Mouse (Mus musculus): ENCODE results near the gene Nav1. TPM values are rescaled to one million over a fixed set of nuclear protein-coding genes. Genes with fewer than 3 reads are reported as not detected.

Nav1 gene
- polyA plus RNA-seq, 2 experiments = 14.4 to 26.8 TPM

- Histone ChIP-seq H3K4me1 (ENCODE audit: control insufficient read depth, insufficient read depth, low read length) (peaks cover 62% of the 10 kb centered on the region), H3K9me3 (ENCODE audit: control insufficient read depth, low read length) (no peaks in the 10 kb centered on the region)
Measured at GRCm38 (mm10) chr1:135513464-135513863, 93.6 kb downstream of the Nav1 start.

GRCm38 (mm10) chr1:135510346-135510977, 96.6 kb downstream of the Nav1 start:
- no peaks in the 10 kb centered on the region for H3K27me3 ChIP-seq (ENCODE audit: control insufficient read depth, insufficient read depth, low read length)
- no peaks in the 10 kb centered on the region for H3K9me3 ChIP-seq (ENCODE audit: control insufficient read depth, low read length)
- no peaks in the 10 kb centered on the region for H3K36me3 ChIP-seq (ENCODE audit: control insufficient read depth, insufficient read depth, low read length)
- peak overlapping the region; percentile 45 for H3K4me3 ChIP-seq (replicated peaks; ENCODE audit: low read length)
- peaks cover 58% of the 10 kb centered on the region for H3K4me1 ChIP-seq (ENCODE audit: control insufficient read depth, insufficient read depth, low read length)
- DNase-seq (ENCODE audit: low spot score) (peak; percentile 73), ATAC-seq (ENCODE audit: low FRiP score, low read depth) (0 out of 2 replicates have a peak, but pooled peaks have one; percentile 42)
- H3K27ac ChIP-seq (replicated peaks; ENCODE audit: low read depth, low read length) = no peak overlapping the region
- no peak for TF ChIP-seq POLR2A (IDR thresholded peaks at IDR 0.05; ENCODE audit: borderline replicate concordance, extremely low read depth, insufficient read depth, insufficient read length)
- peak overlapping the region; percentile 61 for H3K9ac ChIP-seq (ENCODE audit: low read depth, low read length, severe bottlenecking)
- peak overlapping the region; percentile 91 for H3K4me2 ChIP-seq (replicated peaks; ENCODE audit: low read depth, low read length, severe bottlenecking)
- WGBS = 2% methylated on average over 30 of the region's 30 CpGs

More at GRCm38 (mm10) chr1:135513464-135513863, 93.6 kb downstream of the Nav1 start:
- Histone ChIP-seq H3K9ac (ENCODE audit: low read depth, low read length, severe bottlenecking) (no peak overlapping the region), H3K27me3 (ENCODE audit: control insufficient read depth, insufficient read depth, low read length) (no peaks in the 10 kb centered on the region), H3K36me3 (ENCODE audit: control insufficient read depth, insufficient read depth, low read length) (no peaks in the 10 kb centered on the region), H3K4me3 (replicated peaks; ENCODE audit: low read length) (no peak overlapping the region), H3K4me2 (replicated peaks; ENCODE audit: low read depth, low read length, severe bottlenecking) (no peak overlapping the region), H3K27ac (replicated peaks; ENCODE audit: low read depth, low read length) (no peak overlapping the region)
- WGBS = 51% methylated on average over 5 of the region's 5 CpGs
- no peak for TF ChIP-seq POLR2A (IDR thresholded peaks at IDR 0.05; ENCODE audit: borderline replicate concordance, extremely low read depth, insufficient read depth, insufficient read length)
- DNase-seq (ENCODE audit: low spot score) (no peak), ATAC-seq (ENCODE audit: low FRiP score, low read depth) (no peak)

GRCm38 (mm10) chr1:135509145-135510084, 97.7 kb downstream of the Nav1 start:
- peak overlapping the region; percentile 61 for H3K9ac ChIP-seq (ENCODE audit: low read depth, low read length, severe bottlenecking)
- H3K4me3 ChIP-seq (replicated peaks; ENCODE audit: low read length) = peak overlapping the region; percentile 45
- H3K4me1 ChIP-seq (ENCODE audit: control insufficient read depth, insufficient read depth, low read length) = peaks cover 49% of the 10 kb centered on the region
- H3K4me2 ChIP-seq (replicated peaks; ENCODE audit: low read depth, low read length, severe bottlenecking) = peak overlapping the region; percentile 91
- no peak for ATAC-seq (ENCODE audit: low FRiP score, low read depth)
- 11% methylated on average over 16 of the region's 16 CpGs for WGBS
- H3K36me3 ChIP-seq (ENCODE audit: control insufficient read depth, insufficient read depth, low read length) = no peaks in the 10 kb centered on the region
- H3K27ac ChIP-seq (replicated peaks; ENCODE audit: low read depth, low read length) = no peak overlapping the region
- TF ChIP-seq POLR2A (IDR thresholded peaks at IDR 0.05; ENCODE audit: borderline replicate concordance, extremely low read depth, insufficient read depth, insufficient read length) = no peak
- no peaks in the 10 kb centered on the region for H3K27me3 ChIP-seq (ENCODE audit: control insufficient read depth, insufficient read depth, low read length)
- no peaks in the 10 kb centered on the region for H3K9me3 ChIP-seq (ENCODE audit: control insufficient read depth, low read length)
- no peak for DNase-seq (ENCODE audit: low spot score)

GRCm38 (mm10) chr1:135508349-135508634, 98.8 kb downstream of the Nav1 start:
- Histone ChIP-seq H3K9me3 (ENCODE audit: control insufficient read depth, low read length) (no peaks in the 10 kb centered on the region), H3K27ac (replicated peaks; ENCODE audit: low read depth, low read length) (no peak overlapping the region), H3K9ac (ENCODE audit: low read depth, low read length, severe bottlenecking) (no peak overlapping the region), H3K36me3 (ENCODE audit: control insufficient read depth, insufficient read depth, low read length) (no peaks in the 10 kb centered on the region), H3K27me3 (ENCODE audit: control insufficient read depth, insufficient read depth, low read length) (no peaks in the 10 kb centered on the region), H3K4me1 (ENCODE audit: control insufficient read depth, insufficient read depth, low read length) (peaks cover 44% of the 10 kb centered on the region), H3K4me3 (replicated peaks; ENCODE audit: low read length) (peak overlapping the region; percentile 10; the same call in 1 of the 2 replicates), H3K4me2 (replicated peaks; ENCODE audit: low read depth, low read length, severe bottlenecking) (peak overlapping the region; percentile 91)
- TF ChIP-seq POLR2A (IDR thresholded peaks at IDR 0.05; ENCODE audit: borderline replicate concordance, extremely low read depth, insufficient read depth, insufficient read length) = no peak
- ATAC-seq (ENCODE audit: low FRiP score, low read depth) (peak; percentile 80), DNase-seq (ENCODE audit: low spot score) (peak; percentile 73)
- 4% methylated on average over 3 of the region's 3 CpGs for WGBS

- Histone ChIP-seq H3K4me2 (replicated peaks; ENCODE audit: low read depth, low read length, severe bottlenecking) (peak overlapping the region; percentile 91), H3K9ac (ENCODE audit: low read depth, low read length, severe bottlenecking) (no peak overlapping the region), H3K27me3 (ENCODE audit: control insufficient read depth, insufficient read depth, low read length) (no peaks in the 10 kb centered on the region), H3K27ac (replicated peaks; ENCODE audit: low read depth, low read length) (no peak overlapping the region), H3K36me3 (ENCODE audit: control insufficient read depth, insufficient read depth, low read length) (no peaks in the 10 kb centered on the region), H3K4me1 (ENCODE audit: control insufficient read depth, insufficient read depth, low read length) (peaks cover 39% of the 10 kb centered on the region), H3K4me3 (replicated peaks; ENCODE audit: low read length) (peak overlapping the region; percentile 10; the same call in 1 of the 2 replicates), H3K9me3 (ENCODE audit: control insufficient read depth, low read length) (no peaks in the 10 kb centered on the region)
- 9% methylated on average over 14 of the region's 14 CpGs for WGBS
- no peak for ATAC-seq (ENCODE audit: low FRiP score, low read depth)
- no peak for DNase-seq (ENCODE audit: low spot score)
- no peak for TF ChIP-seq POLR2A (IDR thresholded peaks at IDR 0.05; ENCODE audit: borderline replicate concordance, extremely low read depth, insufficient read depth, insufficient read length)
Measured at GRCm38 (mm10) chr1:135507572-135508348, 99.3 kb downstream of the Nav1 start.

Data from limb, embryonic 14.5 days (tissue).